Mouse (Mus musculus): Measurements from ENCODE around the gene Car9. TPM values are rescaled to one million over a fixed set of nuclear protein-coding genes. Genes with fewer than 3 reads are reported as not detected.
A peak's percentile ranks its signal among the peaks of the same experiment; 100 is the strongest.

Car9 gene
- 0.32 and 0.61 TPM in 2 replicates for polyA plus RNA-seq (2012; rRNA removed)

DNA sequence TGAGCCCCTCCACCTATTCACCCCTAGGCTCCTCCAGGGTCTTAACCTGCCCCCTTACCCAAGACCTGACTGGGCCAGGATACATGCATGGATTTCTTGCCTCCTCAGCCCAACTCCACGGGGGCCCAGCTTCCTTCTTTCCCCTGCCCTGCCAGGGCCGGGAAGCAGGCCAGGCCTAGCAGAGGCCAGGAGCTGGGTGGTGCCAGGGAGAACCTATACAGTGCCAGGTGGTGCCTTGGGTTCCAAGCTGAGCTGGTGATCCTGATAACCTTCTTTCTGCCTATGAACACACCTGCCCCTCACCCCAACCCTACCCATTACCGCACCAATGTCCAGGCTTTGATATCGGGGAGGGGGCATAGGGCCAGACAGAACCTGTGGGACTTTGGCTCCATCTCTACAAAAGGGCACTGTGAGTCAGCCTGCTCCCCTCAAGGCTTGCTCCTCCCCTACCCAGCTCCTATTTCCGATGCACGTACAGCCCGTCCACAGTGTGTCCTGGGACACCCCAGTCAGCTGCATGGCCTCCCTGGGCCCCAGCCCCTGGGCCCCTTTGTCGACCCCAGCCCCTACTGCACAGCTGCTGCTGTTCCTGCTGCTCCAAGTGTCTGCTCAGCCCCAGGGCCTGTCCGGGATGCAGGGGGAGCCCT is at the start of gene Car9:
Gene Car9, plus strand, starts transcription at position 431 of the 650 bp plus-strand sequence.
- H3K4me1 ChIP-seq (ENCODE audit: control insufficient read depth, insufficient read depth, low read length), result no peaks in the 10 kb centered on the region
- no peak within 1 kb of the TSS for H3K4me3 ChIP-seq (ENCODE audit: insufficient read depth, low read length)
- no peak within 1 kb of the TSS for H3K27ac ChIP-seq (ENCODE audit: insufficient read depth, low read length)
- TF ChIP-seq POLR2A (IDR thresholded peaks at IDR 0.05; ENCODE audit: extremely low read depth, insufficient read depth, low read length) (no peak), CTCF (IDR thresholded peaks at IDR 0.05; ENCODE audit: extremely low read depth, insufficient read depth, low read length) (no peak)

DNA sequence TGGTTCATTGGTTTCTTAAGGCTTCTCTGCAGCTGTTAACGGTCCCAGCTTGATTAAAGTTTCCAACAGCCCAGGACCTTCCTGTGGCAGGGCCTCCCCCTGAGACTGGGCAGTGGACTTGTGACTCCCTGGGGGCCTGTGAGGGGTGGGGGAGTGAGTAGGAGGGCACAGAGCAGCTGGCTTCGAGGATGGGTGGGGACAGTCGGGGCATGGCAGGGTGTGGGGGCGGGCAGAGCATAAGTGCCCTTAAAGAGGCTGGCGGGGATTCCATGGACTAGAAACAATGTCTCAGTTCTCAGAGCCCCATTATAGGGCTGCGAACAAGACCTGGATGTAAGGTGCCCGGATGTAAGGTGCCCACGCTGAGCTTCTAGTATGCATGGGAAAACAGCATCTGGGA is 49.6 kb upstream of the Car9 start:
- H3K4me1 ChIP-seq (ENCODE audit: control insufficient read depth, insufficient read depth, low read length), result no peaks in the 10 kb centered on the region
- no peak for TF ChIP-seq CTCF (IDR thresholded peaks at IDR 0.05; ENCODE audit: extremely low read depth, insufficient read depth, low read length)
- TF ChIP-seq POLR2A (IDR thresholded peaks at IDR 0.05; ENCODE audit: extremely low read depth, insufficient read depth, low read length), result no peak
- H3K4me3 ChIP-seq (ENCODE audit: insufficient read depth, low read length), result no peak overlapping the region
- no peak overlapping the region for H3K27ac ChIP-seq (ENCODE audit: insufficient read depth, low read length)

DNA sequence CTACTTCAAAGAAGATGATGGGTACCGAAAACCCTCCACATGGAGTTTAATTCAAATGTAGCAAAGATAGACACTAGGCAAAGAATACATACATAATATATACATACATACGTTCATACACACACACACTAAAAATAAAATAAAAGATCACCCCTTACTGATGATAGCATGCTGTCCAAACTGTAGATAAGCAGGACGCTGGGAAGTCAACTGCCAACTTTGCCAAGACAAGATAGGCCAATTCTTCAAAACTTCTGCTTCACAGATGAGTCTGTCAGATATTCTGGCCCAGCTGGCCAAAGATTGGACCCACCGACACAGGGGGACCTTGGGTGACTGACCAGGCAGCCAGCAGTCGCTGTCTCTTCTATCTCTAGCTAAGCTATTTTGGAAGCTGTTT is 43.7 kb upstream of the Car9 start:
- no peak overlapping the region for H3K4me3 ChIP-seq (ENCODE audit: insufficient read depth, low read length)
- H3K27ac ChIP-seq (ENCODE audit: insufficient read depth, low read length), result no peak overlapping the region
- no peaks in the 10 kb centered on the region for H3K4me1 ChIP-seq (ENCODE audit: control insufficient read depth, insufficient read depth, low read length)
- TF ChIP-seq CTCF (IDR thresholded peaks at IDR 0.05; ENCODE audit: extremely low read depth, insufficient read depth, low read length), result no peak
- TF ChIP-seq POLR2A (IDR thresholded peaks at IDR 0.05; ENCODE audit: extremely low read depth, insufficient read depth, low read length), result no peak

DNA sequence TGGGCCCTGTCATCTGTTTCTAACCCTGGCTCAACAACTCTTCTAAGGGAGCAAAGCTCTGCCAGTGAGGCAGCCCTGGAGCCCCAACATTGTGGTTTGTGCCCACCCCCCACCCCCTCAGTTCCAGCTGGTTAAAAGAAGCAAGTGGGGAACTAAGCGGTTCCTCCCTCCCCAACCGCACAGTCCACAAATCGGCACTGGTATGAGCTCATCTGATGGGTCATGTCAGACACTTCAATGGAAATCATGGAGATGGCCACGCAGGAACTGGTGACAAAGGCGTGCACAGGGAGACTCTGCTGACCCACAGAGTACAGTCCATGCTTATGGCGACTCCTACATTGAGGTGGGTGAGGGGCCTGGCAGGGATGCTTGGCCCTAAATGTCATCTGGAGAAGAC is 40.8 kb upstream of the Car9 start:
- Histone ChIP-seq H3K4me1 (ENCODE audit: control insufficient read depth, insufficient read depth, low read length) (no peaks in the 10 kb centered on the region), H3K27ac (ENCODE audit: insufficient read depth, low read length) (no peak overlapping the region), H3K4me3 (ENCODE audit: insufficient read depth, low read length) (no peak overlapping the region)
- TF ChIP-seq POLR2A (IDR thresholded peaks at IDR 0.05; ENCODE audit: extremely low read depth, insufficient read depth, low read length), result no peak
- no peak for TF ChIP-seq CTCF (IDR thresholded peaks at IDR 0.05; ENCODE audit: extremely low read depth, insufficient read depth, low read length)

DNA sequence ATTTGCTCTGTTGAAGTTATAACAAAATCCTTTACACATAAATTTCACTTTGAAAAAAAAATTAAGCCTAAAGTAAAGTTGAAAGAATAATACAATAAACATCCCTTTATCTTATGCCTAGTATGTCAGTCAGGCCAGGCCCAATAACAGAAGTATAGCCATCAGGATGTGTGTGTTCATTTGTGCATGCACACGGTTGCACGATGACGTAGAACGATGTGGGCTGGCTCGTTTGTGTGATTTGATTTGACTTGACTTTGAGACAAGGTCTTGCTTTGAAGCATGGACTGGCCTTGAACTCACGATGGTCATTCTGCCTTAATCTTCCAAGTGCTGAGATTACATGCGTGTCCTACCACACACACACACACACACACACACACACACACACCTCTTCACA is 39.9 kb upstream of the Car9 start:
- Histone ChIP-seq H3K27ac (ENCODE audit: insufficient read depth, low read length) (no peak overlapping the region), H3K4me3 (ENCODE audit: insufficient read depth, low read length) (no peak overlapping the region), H3K4me1 (ENCODE audit: control insufficient read depth, insufficient read depth, low read length) (no peaks in the 10 kb centered on the region)
- TF ChIP-seq CTCF (IDR thresholded peaks at IDR 0.05; ENCODE audit: extremely low read depth, insufficient read depth, low read length), result no peak
- no peak for TF ChIP-seq POLR2A (IDR thresholded peaks at IDR 0.05; ENCODE audit: extremely low read depth, insufficient read depth, low read length)

DNA sequence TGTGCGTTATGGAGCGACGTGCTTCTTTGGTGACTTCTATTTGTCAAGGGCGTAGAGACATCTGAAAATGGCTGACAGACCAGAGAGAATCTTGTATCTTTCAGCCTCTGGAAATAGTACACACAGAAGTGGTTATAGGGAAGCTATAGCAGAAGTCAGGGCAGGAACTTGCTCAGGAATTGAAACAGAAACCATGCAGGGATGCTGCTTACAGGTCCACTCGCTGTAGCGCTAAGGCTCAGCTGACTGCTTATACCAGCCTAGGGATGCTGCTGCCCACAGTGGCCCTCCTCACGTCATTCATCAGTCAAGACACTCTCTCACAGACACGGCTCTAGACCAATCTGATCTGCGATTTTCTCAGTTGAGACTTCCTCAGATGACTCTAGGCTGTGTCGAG is 36.5 kb upstream of the Car9 start:
- H3K27ac ChIP-seq (ENCODE audit: insufficient read depth, low read length), result no peak overlapping the region
- no peaks in the 10 kb centered on the region for H3K4me1 ChIP-seq (ENCODE audit: control insufficient read depth, insufficient read depth, low read length)
- TF ChIP-seq POLR2A (IDR thresholded peaks at IDR 0.05; ENCODE audit: extremely low read depth, insufficient read depth, low read length), result no peak
- no peak for TF ChIP-seq CTCF (IDR thresholded peaks at IDR 0.05; ENCODE audit: extremely low read depth, insufficient read depth, low read length)
- no peak overlapping the region for H3K4me3 ChIP-seq (ENCODE audit: insufficient read depth, low read length)

DNA sequence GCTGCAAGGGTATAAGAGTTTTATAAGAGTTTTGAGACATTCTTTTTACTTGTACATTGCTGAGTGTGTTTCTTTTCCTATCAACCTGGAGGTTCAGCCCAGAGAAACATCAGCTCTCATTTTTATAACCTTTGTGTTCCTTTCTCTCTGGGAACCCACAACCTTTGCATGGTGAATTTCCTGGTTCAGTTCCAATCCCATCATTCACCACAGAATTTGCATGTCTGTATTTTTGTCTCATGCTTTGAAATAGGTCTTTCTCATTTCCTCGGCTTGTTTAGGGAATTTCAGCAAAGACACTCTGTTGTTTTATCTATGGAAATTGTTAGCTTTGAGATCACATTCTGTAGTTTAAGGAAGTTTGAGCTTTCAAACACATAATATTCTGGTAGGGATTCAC is 33.1 kb upstream of the Car9 start:
- Histone ChIP-seq H3K27ac (ENCODE audit: insufficient read depth, low read length) (no peak overlapping the region), H3K4me1 (ENCODE audit: control insufficient read depth, insufficient read depth, low read length) (no peaks in the 10 kb centered on the region), H3K4me3 (ENCODE audit: insufficient read depth, low read length) (no peak overlapping the region)
- TF ChIP-seq CTCF (IDR thresholded peaks at IDR 0.05; ENCODE audit: extremely low read depth, insufficient read depth, low read length), result no peak
- TF ChIP-seq POLR2A (IDR thresholded peaks at IDR 0.05; ENCODE audit: extremely low read depth, insufficient read depth, low read length), result no peak

DNA sequence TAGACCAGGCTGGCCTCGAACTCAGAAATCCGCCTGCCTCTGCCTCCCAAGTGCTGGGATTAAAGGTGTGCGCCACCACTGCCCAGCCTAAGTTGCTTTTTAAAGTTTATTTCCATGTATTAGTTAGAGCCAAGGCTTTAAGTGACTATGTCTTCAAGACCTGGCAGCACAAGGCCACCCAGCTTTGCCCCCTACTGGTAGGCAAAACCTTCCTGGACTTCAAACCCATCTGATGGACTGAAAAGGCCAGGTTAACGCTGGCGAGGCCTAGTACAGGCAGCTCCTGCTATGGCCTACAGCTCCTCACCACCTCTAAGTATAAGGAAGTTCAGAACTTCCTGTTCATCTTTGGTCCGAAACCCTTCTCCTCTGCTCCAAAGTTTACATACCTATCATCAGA is 30.2 kb upstream of the Car9 start:
- no peak for TF ChIP-seq CTCF (IDR thresholded peaks at IDR 0.05; ENCODE audit: extremely low read depth, insufficient read depth, low read length)
- no peak for TF ChIP-seq POLR2A (IDR thresholded peaks at IDR 0.05; ENCODE audit: extremely low read depth, insufficient read depth, low read length)
- Histone ChIP-seq H3K4me3 (ENCODE audit: insufficient read depth, low read length) (no peak overlapping the region), H3K27ac (ENCODE audit: insufficient read depth, low read length) (no peak overlapping the region), H3K4me1 (ENCODE audit: control insufficient read depth, insufficient read depth, low read length) (no peaks in the 10 kb centered on the region)

DNA sequence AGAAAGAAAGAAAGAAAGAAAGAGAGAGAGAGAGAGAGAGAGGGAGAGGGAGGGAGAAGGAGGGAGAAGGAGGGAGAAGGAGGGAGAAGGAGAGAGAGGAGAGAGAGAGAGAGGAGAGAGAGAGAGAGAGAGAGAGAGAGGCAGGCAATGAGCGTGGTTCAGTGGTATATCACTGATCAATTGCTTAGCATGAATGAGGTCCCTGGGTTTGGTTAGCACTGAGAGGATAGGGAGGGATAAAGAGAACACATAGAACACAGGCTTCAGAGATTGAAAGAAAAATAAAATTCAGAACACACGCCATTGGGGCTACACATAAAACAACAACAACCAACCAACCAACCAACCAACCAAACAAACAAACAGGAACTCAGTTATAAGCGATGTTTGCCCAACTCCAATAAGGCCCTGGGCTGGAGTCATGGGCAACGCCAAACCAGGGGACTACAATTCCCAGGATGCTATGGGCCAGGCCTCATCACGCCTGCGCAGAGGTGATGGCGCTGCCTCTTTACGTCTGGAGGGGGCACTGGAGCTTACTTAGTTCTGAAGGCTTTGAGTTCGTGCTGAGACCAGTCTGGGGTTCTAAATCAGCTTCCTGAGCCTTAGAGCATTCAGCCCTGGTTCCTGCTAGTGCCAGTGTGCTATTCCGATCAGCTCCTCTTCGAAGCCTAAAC is 28.8 kb upstream of the Car9 start:
- peak; percentile 77 for TF ChIP-seq POLR2A (IDR thresholded peaks at IDR 0.05; ENCODE audit: extremely low read depth, insufficient read depth, low read length)
- TF ChIP-seq CTCF (IDR thresholded peaks at IDR 0.05; ENCODE audit: extremely low read depth, insufficient read depth, low read length), result peak; percentile 40; the same call in 1 of the 2 replicates
- Histone ChIP-seq H3K27ac (ENCODE audit: insufficient read depth, low read length) (no peak overlapping the region), H3K4me3 (ENCODE audit: insufficient read depth, low read length) (peak overlapping the region; percentile 25), H3K4me1 (ENCODE audit: control insufficient read depth, insufficient read depth, low read length) (no peaks in the 10 kb centered on the region)

DNA sequence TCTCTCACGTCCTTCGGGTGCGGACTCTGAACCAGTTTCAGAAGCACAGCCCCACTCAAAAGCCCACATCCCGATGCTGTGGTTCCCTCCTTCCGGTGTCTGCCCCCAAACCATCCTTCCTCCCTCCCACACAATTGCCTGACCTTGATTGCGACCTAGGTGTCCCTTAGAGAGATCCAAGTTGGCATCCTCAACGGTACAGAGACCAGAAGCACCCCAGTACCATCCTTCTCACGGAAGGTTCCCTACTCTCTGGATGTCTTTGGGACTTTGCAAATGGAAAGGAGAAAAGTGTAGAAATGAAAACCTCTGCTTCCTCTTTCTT is 28.3 kb upstream of the Car9 start:
- Histone ChIP-seq H3K27ac (ENCODE audit: insufficient read depth, low read length) (no peak overlapping the region), H3K4me3 (ENCODE audit: insufficient read depth, low read length) (peak overlapping the region; percentile 25), H3K4me1 (ENCODE audit: control insufficient read depth, insufficient read depth, low read length) (no peaks in the 10 kb centered on the region)
- no peak for TF ChIP-seq CTCF (IDR thresholded peaks at IDR 0.05; ENCODE audit: extremely low read depth, insufficient read depth, low read length)
- no peak for TF ChIP-seq POLR2A (IDR thresholded peaks at IDR 0.05; ENCODE audit: extremely low read depth, insufficient read depth, low read length)
